Mouse (Mus musculus) urinary bladder, postnatal 36 days (tissue): ENCODE measurements around the gene Gm1113.

Source experiments
- DNase-seq, 2 experiments: peaks; one replicate each; pipeline ENCODE4 v3.0.0; 2022; ENCODE audit warnings: low spot score in 2 of 2, mixed read lengths in 1 of 2

The Gm1113 gene

DNA sequence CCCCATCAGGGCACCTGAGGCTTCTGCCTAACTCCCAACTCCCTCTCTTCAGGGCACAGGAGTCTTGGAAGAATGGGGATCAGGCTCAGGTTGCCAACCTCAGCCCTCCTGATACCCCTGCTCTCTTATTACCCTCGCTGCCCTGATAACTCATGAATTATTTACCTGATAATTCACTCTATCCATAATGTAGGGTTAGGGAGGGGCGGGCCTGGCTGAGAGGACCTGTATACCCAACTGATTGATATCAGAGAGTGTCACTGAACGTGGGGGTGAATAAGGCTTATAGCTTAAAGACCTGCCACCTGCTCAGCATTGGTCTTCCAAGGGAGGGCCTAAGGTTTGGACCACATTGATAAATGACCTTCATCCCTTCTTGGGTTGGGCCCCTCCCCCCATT lies at the start of gene Gm1113:
TSS of gene Gm1113 (minus strand) at position 101 of the 400 bp plus-strand sequence.
- no peak for DNase-seq

DNA sequence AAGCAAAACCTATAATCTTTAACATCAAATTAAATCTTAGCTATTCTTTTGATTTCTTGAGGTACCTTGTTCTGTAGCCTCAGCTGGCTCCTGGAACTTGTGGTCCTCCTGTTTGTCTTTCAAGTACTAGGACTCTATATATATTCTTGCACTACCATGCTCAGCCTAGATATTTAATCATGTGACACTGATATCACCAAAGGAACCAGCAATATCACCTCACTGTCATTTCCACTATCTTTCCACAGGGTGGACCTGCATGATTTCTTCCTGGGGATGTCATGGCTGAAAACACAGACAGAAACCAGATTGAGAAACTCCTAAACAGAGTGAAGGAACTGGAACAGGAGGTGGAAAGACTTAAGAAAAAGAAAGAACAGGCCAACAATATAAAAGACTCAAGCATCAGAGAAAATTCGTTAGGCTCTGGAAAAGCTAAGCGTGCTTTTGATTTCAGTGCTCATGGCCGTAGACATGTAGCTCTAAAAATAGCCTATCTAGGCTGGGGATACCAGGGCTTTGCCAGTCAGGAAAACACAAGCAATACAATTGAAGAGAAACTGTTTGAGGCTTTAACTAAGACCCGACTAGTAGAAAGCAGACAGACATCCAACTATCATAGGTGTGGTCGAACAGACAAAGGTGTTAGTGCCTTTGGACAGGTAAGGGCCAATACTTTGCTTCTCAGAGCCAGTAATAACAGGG lies 46.6 kb upstream of the Gm1113 start:
- DNase-seq: no peak

DNA sequence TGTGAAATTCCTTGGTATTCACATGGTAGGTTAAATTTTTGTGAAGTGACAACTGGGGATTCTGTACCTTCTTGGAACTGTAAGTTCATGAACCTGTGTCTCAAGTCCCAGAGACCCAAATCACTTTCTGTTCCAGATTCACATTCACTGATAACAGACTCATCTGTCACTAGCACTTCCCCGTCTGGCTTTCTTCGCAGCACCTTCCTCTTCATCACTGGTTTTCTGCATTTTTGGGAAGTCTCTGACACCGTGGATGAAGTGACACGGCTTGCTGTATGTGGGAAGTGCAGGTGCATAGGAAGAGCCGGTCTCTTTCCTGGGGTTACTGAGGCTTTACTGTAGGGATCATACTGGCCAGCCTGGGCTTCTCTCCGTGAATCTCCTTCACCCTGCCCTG lies 43.5 kb upstream of the Gm1113 start:
- DNase-seq: no peak

DNA sequence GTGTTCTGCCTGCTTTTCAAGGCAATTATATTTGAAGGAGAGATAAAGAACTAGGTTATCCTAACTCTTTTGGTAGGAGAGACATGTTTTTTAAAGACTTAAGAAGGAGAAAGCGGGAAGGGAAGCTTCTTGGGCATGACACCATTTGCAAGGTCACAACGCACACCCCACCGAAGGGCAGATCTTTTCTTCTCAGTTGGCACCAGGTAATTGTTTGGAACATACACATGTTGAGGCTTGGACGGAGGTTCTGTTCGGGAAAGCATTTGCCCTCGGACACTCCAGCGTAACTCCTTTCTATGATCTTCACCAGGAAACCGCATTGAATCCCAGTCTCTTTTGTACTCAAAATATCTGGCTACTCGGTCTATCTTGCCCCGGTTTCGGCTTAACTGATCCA lies 43.0 kb upstream of the Gm1113 start:
- no peak for DNase-seq

DNA sequence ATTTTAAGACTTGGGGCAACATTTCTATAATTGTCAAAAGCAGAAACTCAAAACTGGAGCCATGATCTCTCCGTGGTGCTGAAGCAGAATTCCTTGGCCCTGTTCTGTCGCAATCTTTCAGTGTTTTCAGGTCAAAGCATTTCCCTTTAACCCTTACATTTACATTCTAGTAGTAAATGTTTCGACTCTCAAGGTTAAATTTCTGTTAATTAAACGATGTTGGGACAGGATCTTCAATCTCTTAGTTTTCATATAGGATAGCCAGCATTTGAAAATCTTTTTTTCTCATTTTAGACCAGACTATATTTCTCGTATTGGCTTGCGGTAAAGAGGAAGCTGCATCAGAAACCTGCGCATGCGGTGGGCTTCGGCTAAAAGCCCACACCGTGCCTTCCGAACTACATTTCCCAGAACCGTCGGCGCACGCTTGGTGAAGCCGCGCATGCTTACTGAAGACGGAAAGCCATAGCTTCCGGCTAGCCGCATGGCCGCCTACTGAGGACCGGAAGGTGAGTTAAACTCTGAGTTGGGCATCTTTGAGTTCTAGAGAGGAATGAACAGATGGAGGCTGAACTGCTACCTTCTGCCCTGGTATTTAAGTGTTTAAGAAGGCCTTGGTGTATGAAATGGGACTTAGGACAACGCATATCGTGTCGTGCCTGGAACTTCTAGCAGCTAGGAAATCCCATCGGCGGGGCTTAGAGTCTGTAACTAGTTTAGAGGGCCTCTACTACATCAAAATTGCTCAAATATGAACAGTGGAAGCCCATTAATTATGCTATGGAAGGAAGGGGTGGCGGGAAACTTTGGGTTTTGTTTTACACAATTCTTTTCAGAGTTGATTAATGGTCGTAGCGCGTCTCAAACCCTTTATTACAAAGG lies 41.2 kb upstream of the Gm1113 start:
- peak; percentile 57 to 68 for DNase-seq

DNA sequence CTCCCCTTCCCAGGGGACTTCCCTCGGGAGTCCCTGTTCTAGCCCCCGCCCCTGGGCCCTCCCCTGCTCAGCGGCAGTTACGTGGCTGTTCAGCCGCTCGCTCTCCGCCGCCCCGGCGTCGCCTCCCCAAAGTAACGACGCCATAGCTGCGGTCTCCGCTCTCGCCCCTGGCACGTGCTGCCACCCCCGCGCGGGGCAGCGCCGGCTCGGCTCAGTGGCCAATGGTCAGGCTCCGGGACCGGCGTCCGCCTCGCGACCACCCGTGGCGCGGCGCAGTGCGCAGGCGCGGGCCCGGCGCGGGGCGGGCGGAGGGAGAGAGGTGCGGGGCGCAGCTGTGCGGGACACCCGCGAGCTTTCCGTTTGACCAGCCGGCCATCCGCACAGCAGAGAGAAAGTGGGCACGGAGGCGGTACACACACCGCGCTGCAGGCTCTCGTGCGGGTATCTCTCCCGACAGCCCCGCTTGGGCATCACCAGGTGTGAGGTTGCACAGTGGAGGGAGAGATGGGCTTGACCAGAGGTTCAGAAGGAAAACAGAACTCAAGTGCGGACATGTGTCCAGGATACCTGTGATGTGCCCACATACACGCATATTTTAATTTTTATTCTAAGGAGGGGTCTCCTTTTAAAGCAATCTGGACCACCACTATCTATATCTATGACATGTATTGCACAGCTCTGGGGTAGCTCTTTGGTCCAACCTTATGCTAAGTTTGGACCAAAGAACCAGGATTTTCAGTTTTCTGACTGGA lies 40.4 kb upstream of the Gm1113 start, which contains the start of the genes Ddx25 and Pus3:
TSS of gene Ddx25 (minus strand) at position 272 of the 752 bp plus-strand sequence.
TSS of gene Pus3 (plus strand) at position 339 of the 752 bp plus-strand sequence.
- DNase-seq: no peak

DNA sequence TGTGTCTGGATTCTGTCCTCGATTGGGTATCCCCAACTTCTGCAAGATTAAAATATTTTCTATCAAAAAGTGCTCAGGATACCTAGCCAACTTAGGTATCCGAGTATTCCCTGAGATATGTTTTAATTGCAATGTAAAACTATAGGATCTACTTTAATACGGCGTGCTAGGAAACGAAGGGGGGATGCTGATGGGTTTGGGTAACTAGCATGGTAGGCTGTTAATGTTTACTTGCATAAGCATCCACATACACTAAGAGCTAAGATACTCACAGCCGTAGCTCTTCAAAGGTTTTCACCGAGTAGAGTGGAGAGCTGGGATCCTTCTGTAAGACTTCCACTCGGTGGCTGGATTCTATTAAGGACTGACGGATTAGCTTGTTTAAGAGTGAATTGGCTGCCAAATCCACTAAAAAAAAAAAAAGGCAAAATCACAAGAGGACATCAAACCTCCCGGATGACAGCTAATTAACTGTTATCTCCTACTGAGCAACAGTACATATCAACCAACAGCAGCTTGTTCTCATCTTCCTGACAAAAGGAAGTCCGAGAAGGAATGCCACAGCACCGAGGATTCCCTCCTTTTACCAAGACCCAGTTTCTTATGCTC lies 38.5 kb upstream of the Gm1113 start:
- no peak for DNase-seq

DNA sequence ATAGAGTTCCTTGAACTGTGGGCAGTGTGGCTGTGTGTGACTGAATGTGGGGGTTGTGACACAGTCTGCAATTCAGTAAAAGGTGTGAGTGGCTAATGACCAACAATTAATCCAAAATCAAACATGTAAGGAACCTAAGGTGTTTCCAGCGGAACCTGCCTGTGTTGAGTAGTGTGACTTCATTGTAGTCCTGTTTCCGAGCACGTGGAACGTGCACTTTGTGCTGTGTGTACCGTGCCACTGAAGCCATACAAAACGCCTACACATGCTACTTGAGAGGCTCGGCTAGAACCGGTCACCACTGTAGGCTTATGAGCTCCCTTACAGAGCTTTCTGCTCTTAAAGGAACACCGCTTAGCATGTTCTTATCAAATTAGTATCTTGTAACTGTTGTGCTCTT lies 30.4 kb upstream of the Gm1113 start:
- DNase-seq: no peak

DNA sequence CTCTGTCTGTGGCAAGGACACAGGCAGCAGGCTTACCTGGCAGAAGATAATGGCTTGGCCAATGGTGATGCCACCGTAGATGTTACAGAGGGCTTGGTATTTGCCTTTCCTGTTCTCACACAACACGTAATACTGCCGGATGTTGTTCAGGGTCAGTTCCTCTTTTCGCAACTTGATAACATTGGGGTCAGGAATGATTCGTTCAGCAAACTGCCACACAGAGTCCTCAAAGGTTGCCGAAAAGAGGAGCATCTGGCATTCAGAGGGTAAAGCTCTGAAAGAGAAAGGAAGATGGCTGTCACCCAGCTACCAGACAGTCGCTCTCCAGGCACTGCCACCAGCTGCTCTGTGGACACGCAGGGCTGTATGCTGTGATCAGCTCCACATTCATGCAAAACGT lies 28.7 kb upstream of the Gm1113 start:
- DNase-seq: no peak

DNA sequence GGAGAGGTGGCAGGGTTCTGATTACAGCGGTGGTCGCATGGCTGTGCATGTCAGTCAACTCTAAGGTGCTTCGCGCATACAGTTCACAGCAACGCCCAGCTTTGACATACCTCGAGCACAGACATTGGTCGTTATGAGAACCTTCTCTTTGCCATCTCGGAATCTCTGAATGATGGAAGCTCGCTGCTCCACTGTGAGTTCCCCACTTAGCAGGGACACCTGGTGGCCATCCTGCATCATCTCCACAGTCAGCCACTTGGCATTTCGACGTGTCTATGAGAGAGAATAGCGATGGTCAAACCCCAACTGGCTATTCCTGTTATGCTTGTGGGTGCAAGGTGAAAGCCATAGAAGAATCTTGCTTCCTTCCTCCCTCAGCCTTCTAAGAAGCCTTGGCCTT lies 27.6 kb upstream of the Gm1113 start:
- no peak for DNase-seq

DNA sequence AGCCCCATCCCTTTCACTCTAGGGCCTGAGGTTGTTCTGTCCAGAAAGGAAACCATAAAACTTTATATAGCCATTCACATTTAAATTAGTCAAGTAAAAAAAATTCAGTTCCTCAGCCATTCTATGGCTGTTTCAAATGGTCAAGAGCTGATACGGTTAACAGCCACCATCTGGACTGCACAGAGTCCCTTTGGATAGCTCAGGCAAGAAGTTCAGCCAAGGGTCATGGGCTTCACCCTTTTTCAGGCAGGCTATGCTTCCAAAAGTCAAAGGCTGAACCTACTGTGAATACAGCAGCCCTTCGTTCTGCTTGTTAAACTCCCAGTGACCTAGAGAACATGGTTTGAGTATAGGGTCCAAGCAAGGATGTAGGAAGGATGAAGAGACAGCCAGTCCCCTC lies 26.6 kb upstream of the Gm1113 start:
- no peak for DNase-seq

DNA sequence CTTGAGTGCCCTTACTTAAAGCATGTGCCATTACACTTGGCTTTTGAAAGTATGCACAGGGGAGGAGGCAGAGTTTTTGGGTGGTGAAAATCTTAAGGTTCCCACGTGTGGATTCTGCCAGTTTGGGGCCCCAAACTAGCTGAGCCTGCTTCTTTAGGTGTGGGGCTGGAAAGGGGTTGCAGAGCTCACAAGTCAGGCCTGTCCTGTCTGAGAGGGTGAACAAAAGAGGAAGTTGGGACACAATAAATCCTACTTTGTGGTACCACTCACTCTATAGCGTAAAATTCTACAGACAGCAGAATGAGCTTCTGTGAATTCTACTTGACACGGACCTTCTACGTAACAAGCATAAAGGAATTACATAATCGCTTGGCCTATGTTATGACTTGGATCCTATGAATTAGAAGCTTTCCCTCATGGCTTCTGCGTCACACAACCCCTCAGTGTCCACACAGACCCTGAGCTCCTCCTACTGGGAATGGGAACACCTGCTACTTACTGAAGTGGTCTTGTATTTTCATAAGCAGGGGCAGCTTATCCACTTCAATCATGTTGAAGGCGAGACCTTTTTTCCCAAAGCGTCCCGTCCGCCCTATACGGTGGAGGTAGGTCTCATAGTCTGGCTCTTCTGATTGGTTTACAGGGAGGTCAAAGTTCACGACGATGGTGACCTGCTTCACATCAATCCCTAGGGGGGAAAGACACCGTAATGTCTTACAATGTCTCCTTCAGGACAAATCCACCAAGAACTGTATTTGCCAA lies 25.2 kb upstream of the Gm1113 start:
- DNase-seq: no peak

DNA sequence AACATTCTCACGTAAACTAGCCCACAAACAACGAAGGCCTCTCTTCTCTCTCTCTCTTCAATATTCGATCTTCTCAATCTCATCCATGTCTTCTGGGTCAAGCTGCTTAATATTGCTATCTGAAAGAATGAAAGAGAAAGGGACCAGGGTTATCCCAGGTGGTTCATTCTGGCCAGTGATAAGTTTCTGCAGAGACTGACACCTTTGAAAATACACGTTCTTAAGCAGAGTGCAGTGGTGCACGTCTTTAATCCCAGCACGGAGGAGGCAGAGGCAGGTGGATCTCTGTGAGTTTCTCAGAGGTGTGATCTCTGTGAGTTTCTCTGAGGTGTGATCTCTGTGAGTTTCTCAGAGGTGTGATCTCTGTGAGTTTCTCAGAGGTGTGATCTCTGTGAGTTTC lies 23.9 kb upstream of the Gm1113 start:
- no peak for DNase-seq

DNA sequence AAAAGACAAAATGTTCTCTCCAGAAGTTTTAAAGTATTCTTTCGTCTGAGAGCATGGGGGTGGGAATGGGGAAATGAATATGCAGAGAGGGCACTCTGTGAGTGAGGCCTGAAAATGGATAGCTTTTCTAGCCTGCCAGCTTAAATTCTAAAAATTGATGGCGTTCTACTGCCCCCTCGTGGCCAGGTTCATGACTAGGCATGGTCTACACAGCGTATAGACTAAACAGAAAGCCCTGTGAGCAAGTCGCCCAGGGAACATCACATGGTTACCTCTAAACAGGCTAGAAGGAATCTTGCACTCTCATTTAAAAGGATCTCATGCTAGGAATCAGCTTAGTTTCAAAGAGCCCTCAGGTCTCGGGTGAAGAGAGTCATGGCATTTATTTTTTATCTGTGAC lies 23.4 kb upstream of the Gm1113 start:
- peak; percentile 67 to 78 for DNase-seq

DNA sequence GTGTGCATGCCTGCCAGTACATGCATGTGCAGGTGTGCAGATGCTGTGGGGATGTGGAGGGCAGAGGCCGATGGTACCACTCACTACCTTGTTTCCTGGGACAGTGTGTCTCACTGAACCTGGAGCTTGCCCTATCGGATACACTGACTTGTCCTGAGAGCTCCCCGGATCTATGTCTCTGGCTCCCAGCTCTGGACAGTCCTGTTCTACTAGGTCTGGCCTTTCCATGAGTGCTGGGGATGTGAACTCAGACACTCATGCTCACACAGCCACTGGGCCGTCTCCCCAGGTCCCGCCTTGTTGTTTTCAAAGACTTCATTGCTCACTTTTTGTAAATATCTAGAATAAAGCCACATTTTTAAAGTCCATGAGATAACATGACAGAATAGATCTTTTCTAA lies 23.0 kb upstream of the Gm1113 start:
- DNase-seq: no peak

DNA sequence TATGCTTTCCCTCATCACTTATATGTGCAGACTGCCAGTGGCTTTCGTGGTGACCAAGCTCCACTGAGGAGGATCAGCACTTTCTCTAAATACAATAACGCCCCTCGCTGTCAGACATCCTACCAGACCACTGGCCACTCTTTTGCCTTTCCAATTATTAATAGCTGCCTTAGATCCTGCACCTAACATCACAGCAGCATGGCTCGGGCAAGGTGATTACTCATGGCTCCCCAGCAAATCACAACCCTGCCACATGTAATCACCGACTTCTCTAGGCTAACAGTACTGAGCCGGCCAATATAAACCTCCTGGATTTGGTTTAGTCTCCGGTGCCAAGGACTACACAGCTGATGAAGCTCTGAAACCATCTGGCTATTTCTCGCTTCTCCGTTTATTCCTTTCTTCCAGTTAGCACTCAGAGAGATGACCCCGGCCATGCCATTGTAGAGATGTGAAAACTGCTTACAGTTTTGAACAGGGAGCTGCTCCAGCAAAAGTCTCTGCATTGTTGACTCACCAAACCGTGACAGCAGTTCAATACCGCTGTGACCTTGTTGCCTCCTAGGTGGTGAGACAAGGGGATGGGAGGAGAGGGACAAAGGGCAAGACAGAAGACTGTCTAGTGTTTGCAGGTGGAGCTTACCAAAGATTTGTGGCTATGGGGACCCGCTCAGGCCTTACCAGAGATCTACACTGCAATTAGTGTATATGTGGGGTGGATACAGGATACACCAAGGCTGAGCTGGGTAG lies 21.1 kb upstream of the Gm1113 start:
- no peak for DNase-seq

DNA sequence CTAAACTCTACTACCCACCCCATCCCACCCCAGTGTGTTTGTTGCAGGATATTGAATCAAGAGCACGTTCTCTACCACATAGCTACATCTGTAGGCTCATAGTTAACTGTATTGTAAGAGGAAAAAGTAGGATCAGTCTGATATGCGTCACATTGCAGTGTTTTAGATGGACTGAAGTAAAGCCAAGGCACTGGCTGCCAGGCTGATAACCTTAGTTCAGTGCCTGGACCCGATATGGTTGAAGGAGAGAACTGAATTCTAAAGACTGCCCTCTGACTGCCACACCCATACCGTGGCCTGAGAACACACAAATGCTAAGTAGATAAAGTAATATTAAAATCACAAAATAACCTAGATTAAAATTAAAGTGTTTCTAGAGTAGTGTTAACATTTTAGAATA lies 17.8 kb upstream of the Gm1113 start:
- no peak for DNase-seq

DNA sequence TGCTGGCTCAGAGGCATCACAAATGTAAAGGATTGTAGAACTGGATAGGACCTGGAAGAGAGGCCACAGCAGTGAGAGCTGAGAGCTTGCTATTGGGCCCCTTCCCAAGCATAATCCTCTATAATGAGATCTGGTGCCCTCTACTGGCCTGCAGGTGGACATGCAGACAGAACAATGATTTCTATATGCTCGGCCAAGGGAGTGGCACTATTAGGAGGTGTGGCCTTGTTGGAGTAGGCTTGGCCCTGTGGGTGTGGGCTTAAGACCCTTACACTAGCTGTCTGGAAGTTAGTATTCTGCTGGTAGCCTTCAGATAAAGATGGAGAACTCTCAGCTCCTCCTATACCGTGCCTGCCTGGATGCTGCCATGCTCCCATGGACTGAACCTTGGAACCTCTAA lies 17.0 kb upstream of the Gm1113 start:
- DNase-seq: no peak

DNA sequence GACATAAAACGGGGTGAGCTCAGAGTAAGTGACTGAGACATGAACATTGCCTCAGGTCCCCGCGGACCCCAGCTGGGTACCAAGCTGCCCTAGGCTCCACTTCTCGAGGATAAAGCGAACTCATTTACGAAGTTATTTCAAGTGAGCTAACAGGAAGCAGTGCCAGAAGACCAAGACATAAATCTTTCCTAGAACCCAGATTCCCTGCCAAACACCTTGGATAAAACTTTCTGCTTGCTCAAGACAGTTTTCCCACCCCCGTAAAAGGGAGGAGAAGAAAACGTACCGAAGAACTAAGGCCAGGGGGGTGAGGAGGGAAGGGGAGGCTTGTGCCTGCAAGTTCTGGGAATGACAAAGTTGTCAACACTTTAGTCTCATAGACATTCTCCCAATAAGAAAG lies 15.2 kb upstream of the Gm1113 start:
- DNase-seq: peak in 1 of 2 experiments; percentile 36

DNA sequence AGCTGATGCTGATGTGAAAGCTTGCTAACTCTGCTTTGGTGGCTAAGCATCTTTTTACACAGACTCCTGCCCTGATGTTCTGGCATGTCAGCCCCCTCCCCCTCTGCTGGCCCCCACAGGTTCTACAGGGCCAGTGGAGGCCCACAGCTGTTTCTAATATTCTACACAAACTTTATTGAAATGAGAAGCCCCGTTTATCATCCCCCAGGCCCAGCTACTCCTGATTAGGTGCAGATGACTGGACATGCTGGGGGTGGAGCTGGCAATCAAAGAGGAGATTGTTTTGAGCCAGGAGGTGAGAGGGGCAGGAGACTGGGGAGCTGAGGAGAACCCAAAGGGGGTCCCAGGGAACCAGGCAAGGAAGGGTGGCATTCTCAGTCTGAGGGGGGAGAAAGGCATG lies 11.7 kb upstream of the Gm1113 start:
- no peak for DNase-seq
